Mouse (Mus musculus): ENCODE measurements around the gene Tc2n. TPM values are rescaled to one million over a fixed set of nuclear protein-coding genes. Genes with fewer than 3 reads are reported as not detected.
"Not testable (repeated sequence)": the region's sequence is repeated elsewhere in the genome, so short reads cannot be mapped to it uniquely, and the experiment has no call there.

Gene Tc2n
- polyA plus RNA-seq, 1 experiment from 2014 or later, result not detected

DNA sequence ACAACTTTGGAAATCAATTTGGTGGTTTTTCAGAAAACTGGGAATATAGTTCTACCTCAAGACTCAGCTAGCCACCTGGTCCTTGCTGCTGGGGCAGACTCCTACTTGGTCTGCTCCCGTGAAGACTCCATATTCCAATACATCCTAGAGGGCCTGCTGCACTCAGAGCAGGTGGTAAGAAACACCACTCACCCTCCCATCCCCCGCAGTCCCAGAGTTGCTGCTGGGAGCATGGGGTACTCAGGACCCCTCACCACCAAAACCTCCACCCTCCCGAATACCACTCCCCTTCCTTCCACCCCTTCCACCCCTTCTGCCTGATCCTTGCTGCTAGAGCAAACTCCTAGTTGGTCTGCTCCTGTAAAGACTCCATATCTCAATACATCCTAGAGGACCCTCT is 19.1 kb downstream of the Tc2n start:
- no peaks in the 10 kb centered on the region for H3K27me3 ChIP-seq (replicated peaks)
- no peak overlapping the region for H3K27ac ChIP-seq
- H3K4me3 ChIP-seq, result no peak overlapping the region
- 84% methylated on average over 3 of the region's 3 CpGs for WGBS
- H3K9ac ChIP-seq, result no peak overlapping the region
- no peaks in the 10 kb centered on the region for H3K4me1 ChIP-seq
- no peak for ATAC-seq (ENCODE audit: low FRiP score, low read depth)
- H3K36me3 ChIP-seq, result no peaks in the 10 kb centered on the region
- no peak overlapping the region for H3K4me2 ChIP-seq (replicated peaks)
- no peaks in the 10 kb centered on the region for H3K9me3 ChIP-seq

DNA sequence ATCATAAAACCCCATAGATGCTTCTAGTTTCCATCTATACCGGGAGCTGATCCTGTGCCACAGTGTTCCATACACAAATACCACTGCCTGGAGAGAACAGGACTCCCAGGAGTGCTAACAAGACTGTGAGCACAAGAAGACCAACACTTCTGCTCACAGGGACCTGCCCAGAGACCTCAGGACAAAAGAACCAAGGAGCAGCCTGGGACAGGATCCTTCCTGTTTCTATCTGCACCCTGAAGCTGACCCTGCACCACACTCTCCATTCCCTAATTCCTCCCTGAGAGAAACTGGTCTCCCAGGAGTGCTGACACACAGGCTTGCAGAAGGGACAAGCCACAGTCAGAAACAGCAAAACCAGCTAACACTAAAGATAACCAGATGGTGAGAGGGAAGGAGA is 21.8 kb downstream of the Tc2n start:
- no peak overlapping the region for H3K27ac ChIP-seq
- no peak for ATAC-seq (ENCODE audit: low FRiP score, low read depth)
- WGBS, result 81% methylated on average over 1 of the region's 1 CpGs
- no peak overlapping the region for H3K4me3 ChIP-seq
- no peak overlapping the region for H3K9ac ChIP-seq
- no peaks in the 10 kb centered on the region for H3K36me3 ChIP-seq
- H3K9me3 ChIP-seq, result no peaks in the 10 kb centered on the region
- no peaks in the 10 kb centered on the region for H3K4me1 ChIP-seq
- H3K4me2 ChIP-seq (replicated peaks), result no peak overlapping the region
- no peaks in the 10 kb centered on the region for H3K27me3 ChIP-seq (replicated peaks)

DNA sequence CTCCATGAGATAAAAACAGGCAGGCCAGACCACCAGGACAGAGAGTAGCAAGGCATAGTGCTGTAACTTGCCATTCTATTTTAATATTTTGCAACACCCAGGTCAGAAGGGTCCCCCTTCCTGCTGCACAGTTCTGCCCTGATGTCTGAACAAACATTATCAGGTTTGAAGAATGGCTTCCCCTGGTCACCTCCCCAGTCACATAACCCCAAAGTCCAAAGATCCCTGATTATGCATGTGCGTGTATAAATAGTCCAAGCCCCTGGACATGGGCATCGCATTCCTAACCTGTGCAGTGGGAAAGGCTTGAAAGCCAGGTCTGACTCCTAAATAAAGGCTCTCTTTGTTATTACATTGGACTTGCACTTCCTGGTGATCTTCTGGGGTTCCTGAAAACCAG is 37.8 kb downstream of the Tc2n start:
- 94% methylated on average over 2 of the region's 2 CpGs for WGBS
- Histone ChIP-seq H3K4me2 (replicated peaks) (no peak overlapping the region), H3K27me3 (replicated peaks) (no peaks in the 10 kb centered on the region), H3K9me3 (no peaks in the 10 kb centered on the region), H3K4me3 (no peak overlapping the region), H3K36me3 (no peaks in the 10 kb centered on the region), H3K9ac (no peak overlapping the region), H3K4me1 (no peaks in the 10 kb centered on the region), H3K27ac (no peak overlapping the region)
- no peak for ATAC-seq (ENCODE audit: low FRiP score, low read depth)

DNA sequence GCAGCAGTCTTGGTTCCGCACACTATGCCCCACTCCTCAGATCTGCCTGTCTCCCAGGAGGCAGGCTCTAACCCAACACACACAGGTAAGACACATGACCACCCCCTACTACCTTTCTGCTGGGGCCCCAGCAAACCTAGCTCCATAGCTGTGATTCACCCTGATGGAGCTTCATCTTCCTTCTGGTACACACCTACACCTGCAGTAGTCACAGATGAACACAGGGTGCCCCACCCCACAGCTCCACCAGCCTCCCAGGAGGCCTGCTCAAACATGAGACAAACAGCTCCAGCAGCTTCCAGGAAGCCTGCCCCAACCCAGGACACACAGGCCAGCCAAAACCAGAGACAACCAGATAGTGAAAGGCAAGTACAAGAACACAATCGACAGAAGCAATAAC is 50.8 kb downstream of the Tc2n start:
- H3K4me2 ChIP-seq (replicated peaks), result no peak overlapping the region
- no peak overlapping the region for H3K27ac ChIP-seq
- no peaks in the 10 kb centered on the region for H3K4me1 ChIP-seq
- no peak for ATAC-seq (ENCODE audit: low FRiP score, low read depth)
- H3K9me3 ChIP-seq, result no peaks in the 10 kb centered on the region
- 90% methylated on average over 2 of the region's 2 CpGs for WGBS
- H3K9ac ChIP-seq, result no peak overlapping the region
- no peak overlapping the region for H3K4me3 ChIP-seq
- H3K27me3 ChIP-seq (replicated peaks), result no peaks in the 10 kb centered on the region
- H3K36me3 ChIP-seq, result no peaks in the 10 kb centered on the region

DNA sequence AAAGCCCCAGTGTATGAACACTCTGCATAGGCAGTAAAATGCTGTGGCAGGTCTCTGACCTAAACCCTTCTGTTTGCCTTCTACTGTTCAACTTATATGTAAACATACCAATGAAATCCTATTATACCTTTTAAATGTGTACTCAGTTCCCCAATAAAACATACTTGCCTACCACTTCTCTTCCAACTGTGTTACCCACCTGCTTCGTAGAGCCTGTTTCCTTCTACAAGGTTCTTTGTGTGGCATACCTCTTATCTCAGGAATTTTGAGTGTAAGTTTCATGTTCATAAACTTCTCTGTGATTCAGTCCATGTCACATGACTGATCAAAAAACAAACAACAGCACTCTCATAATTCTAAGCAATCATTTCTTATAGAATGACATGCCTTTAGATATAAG is 85.2 kb downstream of the Tc2n start:
- no peaks in the 10 kb centered on the region for H3K9me3 ChIP-seq
- H3K4me1 ChIP-seq, result no peaks in the 10 kb centered on the region
- no peak overlapping the region for H3K4me3 ChIP-seq
- no peaks in the 10 kb centered on the region for H3K27me3 ChIP-seq (replicated peaks)
- 92% methylated on average over 1 of the region's 1 CpGs for WGBS
- H3K4me2 ChIP-seq (replicated peaks), result no peak overlapping the region
- H3K9ac ChIP-seq, result no peak overlapping the region
- H3K36me3 ChIP-seq, result no peaks in the 10 kb centered on the region
- H3K27ac ChIP-seq, result no peak overlapping the region
- no peak for ATAC-seq (ENCODE audit: low FRiP score, low read depth)

DNA sequence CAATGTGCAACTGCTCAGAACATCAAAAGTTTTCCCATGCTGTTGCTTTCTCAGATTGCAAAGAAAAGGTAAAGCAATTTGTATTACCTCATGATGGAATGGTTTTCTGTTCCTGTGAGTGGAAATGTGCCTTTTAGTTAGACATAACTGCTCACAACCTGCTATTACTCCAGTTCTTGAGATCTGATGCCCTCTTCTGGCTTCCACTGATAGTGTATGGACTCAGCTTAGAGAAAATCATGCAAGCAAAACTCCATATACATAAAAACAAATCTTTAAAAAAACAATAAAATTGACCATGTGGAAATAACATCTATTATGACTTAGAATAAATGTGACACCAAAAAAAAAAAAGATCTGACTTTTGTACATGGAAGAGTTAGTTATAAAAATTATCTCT is 111.7 kb downstream of the Tc2n start:
- not testable (repeated sequence) for H3K27ac ChIP-seq; H3K9me3 ChIP-seq; H3K36me3 ChIP-seq; H3K4me1 ChIP-seq; ATAC-seq (ENCODE audit: low FRiP score, low read depth); H3K4me2 ChIP-seq (replicated peaks); H3K9ac ChIP-seq; H3K27me3 ChIP-seq (replicated peaks); H3K4me3 ChIP-seq

Other genes starting within 250 kb of the Tc2n start
- gene Fbln5, start 100.5 kb upstream of the Tc2n start, polyA plus RNA-seq (2016; fragmentation: Nextera tagmentation; extraction: Ambion mirVana), result 5.3 and 6.0 TPM in 2 replicates
- gene Trip11, start 194.7 kb upstream of the Tc2n start, polyA plus RNA-seq (2016; fragmentation: Nextera tagmentation; extraction: Ambion mirVana), result 20.1 and 24.0 TPM in 2 replicates
- 14.7 and 16.9 TPM in 2 replicates for gene Atxn3, start 239.7 kb upstream of the Tc2n start, polyA plus RNA-seq (2016; fragmentation: Nextera tagmentation; extraction: Ambion mirVana)

Measured in neural tube, embryonic 12.5 days (tissue).